Mouse (Mus musculus): ENCODE data around the gene Usp45. TPM values are rescaled to one million over a fixed set of nuclear protein-coding genes. Genes with fewer than 3 reads are reported as not detected.
A peak's percentile ranks its signal among the peaks of the same experiment; 100 is the strongest.

Usp45 gene
- total and polyA plus RNA-seq, 2 experiments, result 1.7 to 11.8 TPM

DNA sequence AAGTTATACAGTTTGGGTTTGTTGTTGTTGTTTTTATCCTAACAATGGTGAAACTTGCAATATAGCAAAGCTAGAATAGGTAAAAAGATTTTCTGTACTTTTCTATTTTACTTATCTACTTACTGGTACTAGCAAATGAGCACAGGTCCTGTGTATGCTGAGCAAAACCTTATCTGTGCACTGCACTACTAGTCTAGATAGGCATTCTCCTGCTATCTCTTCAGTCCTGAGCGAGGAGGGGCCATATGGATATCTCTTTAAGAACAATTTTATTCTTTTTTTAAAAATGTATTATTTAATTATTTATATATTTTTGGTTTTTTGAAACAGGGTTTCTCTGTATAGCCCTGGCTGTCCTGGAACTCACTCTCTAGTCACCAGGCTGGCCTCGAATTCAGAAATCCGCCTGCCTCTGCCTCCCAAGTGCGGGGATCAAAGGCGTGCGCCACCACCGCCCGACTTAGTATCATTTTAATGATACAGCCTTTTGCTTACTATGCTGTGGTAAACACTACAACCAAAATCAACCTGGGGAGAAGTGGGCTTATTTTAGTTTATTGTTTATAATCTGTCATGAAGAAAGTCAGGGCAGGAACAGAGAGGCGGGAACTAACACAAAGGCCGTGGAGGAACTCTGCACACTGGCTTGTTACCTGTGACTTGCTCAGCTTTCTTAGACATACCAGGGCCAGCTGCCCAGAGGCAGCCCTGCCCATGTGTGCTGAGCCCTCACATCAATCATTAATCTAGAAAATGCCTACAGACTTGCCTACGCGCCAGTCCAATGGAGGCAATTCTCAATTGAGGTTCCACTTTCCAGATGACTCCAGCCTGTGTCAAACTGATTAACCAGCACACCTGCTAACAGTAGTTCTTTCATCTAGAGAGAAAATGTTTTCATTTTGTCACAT, 14.1 kb downstream of the Usp45 start:
- no peak for TF ChIP-seq POLR2A (IDR thresholded peaks at IDR 0.05; ENCODE audit: extremely low read depth, insufficient read depth, low read length)
- no peak for TF ChIP-seq CTCF (IDR thresholded peaks at IDR 0.05; ENCODE audit: low read depth, low read length)
- no peak overlapping the region for H3K27ac ChIP-seq (replicated peaks; ENCODE audit: insufficient read depth, low read depth, low read length)
- 81% methylated on average over 12 of the region's 12 CpGs for WGBS
- peaks cover 10% of the 10 kb centered on the region for H3K79me2 ChIP-seq (ENCODE audit: control insufficient read depth, insufficient read depth, low read length)
- H3K4me3 ChIP-seq (ENCODE audit: insufficient read depth, low read depth, low read length), result no peak overlapping the region
- peaks cover 36% of the 10 kb centered on the region for H3K36me3 ChIP-seq (ENCODE audit: control insufficient read depth, insufficient read depth, low read length)
- no peaks in the 10 kb centered on the region for H3K27me3 ChIP-seq (ENCODE audit: control insufficient read depth, insufficient read depth, low read length)
- peaks cover 3% of the 10 kb centered on the region; the same call in 1 of the 2 replicates for H3K4me1 ChIP-seq (ENCODE audit: control insufficient read depth, insufficient read depth, low read length)
- DNase-seq (ENCODE audit: extremely low read depth, low read depth, low spot score), result peak; percentile 26
- H3K9ac ChIP-seq (ENCODE audit: low read depth, low read length), result no peak overlapping the region

DNA sequence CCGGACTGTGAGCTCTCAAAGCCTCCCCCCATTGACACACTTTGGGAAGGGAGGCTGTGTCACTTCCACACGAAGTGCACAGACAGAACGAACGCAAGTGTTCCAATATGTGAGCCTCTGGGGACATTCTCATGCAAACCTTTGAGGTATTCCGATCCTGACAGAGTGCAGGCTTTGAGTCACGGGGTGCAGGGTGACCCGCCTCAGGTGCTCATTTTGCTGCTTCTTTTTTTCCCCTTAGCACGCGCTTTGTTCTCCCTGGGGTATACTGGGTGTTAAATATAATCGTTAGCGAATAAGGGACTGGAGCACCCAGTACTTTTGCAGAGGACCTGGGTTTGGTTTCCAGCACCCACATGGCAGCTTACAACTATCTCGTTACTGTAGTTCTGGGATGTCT, 19.3 kb downstream of the Usp45 start:
- Histone ChIP-seq H3K9ac (ENCODE audit: low read depth, low read length) (no peak overlapping the region), H3K27me3 (ENCODE audit: control insufficient read depth, insufficient read depth, low read length) (no peaks in the 10 kb centered on the region), H3K4me3 (ENCODE audit: insufficient read depth, low read depth, low read length) (no peak overlapping the region), H3K36me3 (ENCODE audit: control insufficient read depth, insufficient read depth, low read length) (peaks cover 55% of the 10 kb centered on the region), H3K79me2 (ENCODE audit: control insufficient read depth, insufficient read depth, low read length) (no peaks in the 10 kb centered on the region), H3K27ac (replicated peaks; ENCODE audit: insufficient read depth, low read depth, low read length) (no peak overlapping the region), H3K4me1 (ENCODE audit: control insufficient read depth, insufficient read depth, low read length) (no peaks in the 10 kb centered on the region)
- no peak for TF ChIP-seq POLR2A (IDR thresholded peaks at IDR 0.05; ENCODE audit: extremely low read depth, insufficient read depth, low read length)
- no peak for DNase-seq (ENCODE audit: extremely low read depth, low read depth, low spot score)
- 93% methylated on average over 12 of the region's 12 CpGs for WGBS

- H3K4me3 ChIP-seq (ENCODE audit: insufficient read depth, low read depth, low read length), result no peak overlapping the region
- no peak for DNase-seq (ENCODE audit: extremely low read depth, low read depth, low spot score)
- no peak overlapping the region for H3K9ac ChIP-seq (ENCODE audit: low read depth, low read length)
- WGBS, result over 99% methylated on average over 6 of the region's 6 CpGs
- no peaks in the 10 kb centered on the region for H3K27me3 ChIP-seq (ENCODE audit: control insufficient read depth, insufficient read depth, low read length)
- TF ChIP-seq POLR2A (IDR thresholded peaks at IDR 0.05; ENCODE audit: extremely low read depth, insufficient read depth, low read length) (no peak), CTCF (IDR thresholded peaks at IDR 0.05; ENCODE audit: low read depth, low read length) (no peak)
- H3K4me1 ChIP-seq (ENCODE audit: control insufficient read depth, insufficient read depth, low read length), result no peaks in the 10 kb centered on the region
- H3K36me3 ChIP-seq (ENCODE audit: control insufficient read depth, insufficient read depth, low read length), result peaks cover 42% of the 10 kb centered on the region
- no peaks in the 10 kb centered on the region for H3K79me2 ChIP-seq (ENCODE audit: control insufficient read depth, insufficient read depth, low read length)
- H3K27ac ChIP-seq (replicated peaks; ENCODE audit: insufficient read depth, low read depth, low read length), result no peak overlapping the region
Observed at GRCm38 (mm10) chr4:21788903-21789302, 21.9 kb downstream of the Usp45 start.

DNA sequence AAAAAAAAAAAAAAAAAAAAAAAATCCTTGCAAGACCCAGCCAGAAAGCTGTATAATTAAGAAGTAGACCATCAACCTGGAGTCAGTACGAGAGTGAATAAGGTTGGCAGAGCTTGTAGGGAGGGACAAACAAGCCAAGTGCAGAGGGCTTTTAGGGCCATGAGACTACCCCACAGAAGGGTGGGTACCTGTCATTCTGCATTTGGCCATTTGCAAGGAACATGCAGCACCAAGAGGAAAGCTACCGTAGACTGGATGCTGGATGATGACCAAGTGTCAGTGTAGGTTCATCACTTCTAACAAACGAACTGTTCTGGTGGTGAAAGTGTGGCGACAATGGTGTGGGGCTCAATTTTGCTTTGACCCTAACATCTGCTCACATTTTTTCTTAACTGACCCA, 22.9 kb downstream of the Usp45 start:
- Histone ChIP-seq H3K4me1 (ENCODE audit: control insufficient read depth, insufficient read depth, low read length) (no peaks in the 10 kb centered on the region), H3K27me3 (ENCODE audit: control insufficient read depth, insufficient read depth, low read length) (no peaks in the 10 kb centered on the region), H3K9ac (ENCODE audit: low read depth, low read length) (no peak overlapping the region), H3K36me3 (ENCODE audit: control insufficient read depth, insufficient read depth, low read length) (peaks cover 36% of the 10 kb centered on the region), H3K4me3 (ENCODE audit: insufficient read depth, low read depth, low read length) (no peak overlapping the region), H3K79me2 (ENCODE audit: control insufficient read depth, insufficient read depth, low read length) (no peaks in the 10 kb centered on the region), H3K27ac (replicated peaks; ENCODE audit: insufficient read depth, low read depth, low read length) (no peak overlapping the region)
- 88% methylated on average over 4 of the region's 4 CpGs for WGBS
- DNase-seq (ENCODE audit: extremely low read depth, low read depth, low spot score), result no peak
- TF ChIP-seq CTCF (IDR thresholded peaks at IDR 0.05; ENCODE audit: low read depth, low read length) (no peak), POLR2A (IDR thresholded peaks at IDR 0.05; ENCODE audit: extremely low read depth, insufficient read depth, low read length) (no peak)

GRCm38 (mm10) chr4:21793631-21794030, 26.7 kb downstream of the Usp45 start:
- TF ChIP-seq POLR2A (IDR thresholded peaks at IDR 0.05; ENCODE audit: extremely low read depth, insufficient read depth, low read length) (no peak), CTCF (IDR thresholded peaks at IDR 0.05; ENCODE audit: low read depth, low read length) (no peak)
- Histone ChIP-seq H3K27ac (replicated peaks; ENCODE audit: insufficient read depth, low read depth, low read length) (no peak overlapping the region), H3K4me3 (ENCODE audit: insufficient read depth, low read depth, low read length) (no peak overlapping the region), H3K4me1 (ENCODE audit: control insufficient read depth, insufficient read depth, low read length) (no peaks in the 10 kb centered on the region), H3K9ac (ENCODE audit: low read depth, low read length) (no peak overlapping the region), H3K27me3 (ENCODE audit: control insufficient read depth, insufficient read depth, low read length) (no peaks in the 10 kb centered on the region), H3K79me2 (ENCODE audit: control insufficient read depth, insufficient read depth, low read length) (no peaks in the 10 kb centered on the region), H3K36me3 (ENCODE audit: control insufficient read depth, insufficient read depth, low read length) (peaks cover 37% of the 10 kb centered on the region)
- WGBS, result 90% methylated on average over 3 of the region's 3 CpGs
- no peak for DNase-seq (ENCODE audit: extremely low read depth, low read depth, low spot score)

- Histone ChIP-seq H3K27me3 (ENCODE audit: control insufficient read depth, insufficient read depth, low read length) (no peaks in the 10 kb centered on the region), H3K27ac (replicated peaks; ENCODE audit: insufficient read depth, low read depth, low read length) (no peak overlapping the region), H3K36me3 (ENCODE audit: control insufficient read depth, insufficient read depth, low read length) (peaks cover 59% of the 10 kb centered on the region), H3K4me1 (ENCODE audit: control insufficient read depth, insufficient read depth, low read length) (no peaks in the 10 kb centered on the region), H3K9ac (ENCODE audit: low read depth, low read length) (no peak overlapping the region), H3K79me2 (ENCODE audit: control insufficient read depth, insufficient read depth, low read length) (no peaks in the 10 kb centered on the region), H3K4me3 (ENCODE audit: insufficient read depth, low read depth, low read length) (no peak overlapping the region)
- TF ChIP-seq CTCF (IDR thresholded peaks at IDR 0.05; ENCODE audit: low read depth, low read length), result no peak
- TF ChIP-seq POLR2A (IDR thresholded peaks at IDR 0.05; ENCODE audit: extremely low read depth, insufficient read depth, low read length), result no peak
- 94% methylated on average over 1 of the region's 1 CpGs for WGBS
- no peak for DNase-seq (ENCODE audit: extremely low read depth, low read depth, low spot score)
Observed at GRCm38 (mm10) chr4:21801013-21801412, 34.1 kb downstream of the Usp45 start.
